Mouse (Mus musculus) G1E (cell line): ENCODE measurements around the gene Fut1. TPM values are rescaled to one million over a fixed set of nuclear protein-coding genes. Genes with fewer than 3 reads are reported as not detected.

ENCODE experiments used
- ATAC-seq: 2 replicates; pipeline ENCODE4 v1.8.0; 2016; ENCODE audit warnings: mild to moderate bottlenecking; ENCODE audit not compliant: insufficient number of reproducible peaks, poor library complexity, low FRiP score, severe bottlenecking; ENCODE audit errors: extremely low read depth
- DNase-seq: peaks from one replicate; pipeline ENCODE4 v3.0.0; 2012; ENCODE audit warnings: low spot score
- H3K27me3 ChIP-seq: 2 replicates; pipeline ENCODE4 v1.6.1; 2012; ENCODE audit warnings: mild to moderate bottlenecking, low read length, inconsistent platforms; ENCODE audit not compliant: insufficient read depth
- H3K36me3 ChIP-seq: replicated peaks from 2 replicates; pipeline ENCODE3; 2012; ENCODE audit warnings: mild to moderate bottlenecking, inconsistent platforms
- H3K4me1 ChIP-seq: 2 replicates; pipeline ENCODE4 v1.6.1; 2012; ENCODE audit warnings: low read depth, low read length, inconsistent platforms, mixed read lengths; ENCODE audit not compliant: insufficient read depth
- H3K4me3 ChIP-seq: 2 replicates; pipeline ENCODE4 v1.5.1; 2012; ENCODE audit warnings: low read depth, mild to moderate bottlenecking, inconsistent platforms, low read length, moderate library complexity, mixed read lengths
- H3K9me3 ChIP-seq: replicated peaks from 2 replicates; pipeline ENCODE4 v1.6.1; 2012; ENCODE audit warnings: inconsistent platforms
- CTCF ChIP-seq: IDR thresholded peaks from 2 replicates; pipeline ENCODE4 v1.5.1; 2012; ENCODE audit warnings: low read depth, low read length, inconsistent platforms, mixed read lengths
- GATA1 ChIP-seq: IDR thresholded peaks from 2 replicates; pipeline ENCODE4 v1.6.1; 2012; ENCODE audit warnings: borderline replicate concordance, low read length, inconsistent platforms, mixed read lengths
- GATA2 ChIP-seq: IDR thresholded peaks from 2 replicates; pipeline ENCODE4 v1.6.1; 2012; ENCODE audit warnings: low read depth, low read length, inconsistent platforms, borderline replicate concordance
- POLR2AphosphoS5 ChIP-seq: IDR thresholded peaks from 2 replicates; pipeline ENCODE4 v1.6.1; 2012; ENCODE audit warnings: low read depth, low read length, inconsistent platforms; ENCODE audit not compliant: insufficient replicate concordance
- TAL1 ChIP-seq: conservative IDR thresholded peaks from 2 replicates; pipeline ENCODE4 v1.6.1; 2012; ENCODE audit warnings: low read depth, low read length, inconsistent platforms, mixed read lengths
- polyA plus RNA-seq: library from polyadenylated mRNA; stranded (reverse); fragments of >175 nt; gene quantifications from 2 replicates; pipeline ENCODE4 v1.2.3, GENCODE M21; 2012
- total RNA-seq, 2 experiments: library from RNA; stranded (forward) in 1 of 2; stranded (reverse) in 1 of 2; fragments of 200-1000 nt in 1 of 2; fragments of >200 nt in 1 of 2; fragmentation: Nextera tagmentation in 1 of 2; gene quantifications; 2 replicates each; pipeline ENCODE4 v1.2.3; 2014 to 2017

Fut1 gene
- total and polyA plus RNA-seq, 3 experiments, result 0.16 TPM; not detected in 2

DNA sequence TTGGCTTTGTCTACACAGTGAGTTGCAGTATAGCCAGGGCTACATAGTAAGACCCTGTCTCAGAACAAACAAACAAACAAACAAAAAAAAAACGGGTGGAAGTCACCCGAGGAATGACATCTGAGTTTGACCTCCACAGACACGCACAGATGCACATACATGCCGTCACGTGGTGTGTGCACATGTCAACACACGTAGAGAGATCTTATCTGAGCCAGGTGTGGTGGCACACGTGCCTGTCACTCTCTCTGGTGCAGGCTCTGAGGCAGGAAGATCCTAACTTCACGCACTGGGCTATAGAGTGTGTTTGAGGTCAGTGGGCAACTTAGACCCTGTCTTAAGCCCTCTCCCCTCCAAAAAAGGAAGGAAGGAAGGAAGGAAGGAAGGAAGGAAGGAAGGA is 43.1 kb upstream of the Fut1 start:
- Histone ChIP-seq H3K4me1 (peaks cover 59% of the 10 kb centered on the region), H3K9me3 (no peaks in the 10 kb centered on the region), H3K27me3 (no peaks in the 10 kb centered on the region), H3K36me3 (peaks cover 61% of the 10 kb centered on the region), H3K4me3 (no peak overlapping the region)
- no peak for ATAC-seq
- TF ChIP-seq TAL1 (no peak), CTCF (no peak), GATA1 (no peak), POLR2AphosphoS5 (no peak), GATA2 (no peak)
- DNase-seq, result no peak

DNA sequence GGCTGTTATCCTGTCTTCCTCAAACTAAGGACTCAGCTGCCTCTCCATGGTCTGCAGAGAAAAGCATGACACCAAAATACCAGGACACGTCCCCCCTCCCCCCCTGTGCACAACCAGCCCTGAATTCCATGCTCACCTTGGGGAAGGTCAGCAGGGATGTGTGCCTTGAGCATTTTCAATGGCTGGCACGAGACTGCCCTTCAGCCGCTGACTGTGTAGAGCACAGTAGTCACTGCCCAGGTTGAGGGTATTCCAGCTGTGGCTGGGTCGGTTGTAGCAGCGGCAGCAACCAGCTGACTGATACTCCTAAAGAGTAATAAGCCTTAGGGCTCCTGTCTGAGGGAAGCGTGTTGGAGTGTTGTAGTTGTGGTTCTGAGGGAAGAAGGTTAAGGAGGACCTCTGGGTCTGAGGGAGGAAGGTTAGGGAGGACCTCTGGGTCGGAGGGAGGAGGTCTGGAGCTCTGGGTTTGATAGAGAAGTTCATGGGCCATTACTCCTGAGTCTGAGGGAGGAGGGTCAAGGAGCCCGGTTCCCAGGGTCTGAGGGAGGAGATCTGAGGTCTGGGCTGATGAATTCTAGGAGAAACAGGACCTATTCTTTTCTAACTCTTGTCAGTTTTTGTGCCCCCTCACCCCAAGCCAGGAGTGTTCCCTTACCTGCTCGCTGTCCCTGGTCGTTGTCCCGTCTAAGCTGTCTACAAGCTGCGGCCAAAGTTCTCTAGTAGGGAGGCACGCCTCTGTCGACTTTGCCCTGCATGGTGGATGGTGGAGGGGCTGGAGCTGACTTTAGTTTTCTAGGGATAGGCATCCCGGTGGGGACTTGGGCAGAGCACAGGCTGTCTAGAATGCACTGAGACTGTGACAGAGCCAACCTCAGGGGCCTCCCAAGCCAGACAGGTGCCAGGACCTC is 42.4 kb upstream of the Fut1 start:
- no peaks in the 10 kb centered on the region for H3K27me3 ChIP-seq
- TF ChIP-seq POLR2AphosphoS5 (no peak), CTCF (no peak), GATA2 (no peak), TAL1 (no peak), GATA1 (no peak)
- DNase-seq (no peak), ATAC-seq (no peak)
- 0 out of 2 replicates have a peak overlapping the region, but pooled peaks have one; percentile 11 for H3K4me3 ChIP-seq
- H3K36me3 ChIP-seq, result peaks cover 64% of the 10 kb centered on the region
- H3K9me3 ChIP-seq, result no peaks in the 10 kb centered on the region
- peaks cover 51% of the 10 kb centered on the region for H3K4me1 ChIP-seq

DNA sequence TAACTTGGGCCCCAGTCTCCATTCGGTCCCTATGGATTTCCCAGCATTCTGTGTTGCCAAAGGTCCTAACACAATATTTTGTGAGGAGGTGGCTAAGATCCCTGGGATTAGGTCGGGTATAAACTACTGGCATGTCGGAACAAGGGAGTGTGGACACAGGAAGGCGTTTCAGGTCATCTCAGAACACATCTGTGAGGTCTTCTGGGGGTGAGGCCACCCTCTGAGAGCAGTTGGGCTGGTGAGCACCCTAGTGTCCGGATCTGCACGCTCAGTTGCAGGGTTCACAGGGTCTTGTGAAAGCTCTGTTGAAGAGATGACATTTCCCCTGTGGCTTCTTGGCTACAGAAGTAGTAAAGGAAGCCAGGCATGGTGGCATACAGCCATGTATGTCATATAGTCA is 31.2 kb upstream of the Fut1 start:
- ATAC-seq (no peak), DNase-seq (no peak)
- Histone ChIP-seq H3K36me3 (peaks cover 93% of the 10 kb centered on the region), H3K4me1 (peaks cover 12% of the 10 kb centered on the region), H3K9me3 (no peaks in the 10 kb centered on the region), H3K4me3 (no peak overlapping the region), H3K27me3 (no peaks in the 10 kb centered on the region)
- TF ChIP-seq GATA1 (no peak), CTCF (no peak), GATA2 (no peak), POLR2AphosphoS5 (no peak), TAL1 (no peak)

DNA sequence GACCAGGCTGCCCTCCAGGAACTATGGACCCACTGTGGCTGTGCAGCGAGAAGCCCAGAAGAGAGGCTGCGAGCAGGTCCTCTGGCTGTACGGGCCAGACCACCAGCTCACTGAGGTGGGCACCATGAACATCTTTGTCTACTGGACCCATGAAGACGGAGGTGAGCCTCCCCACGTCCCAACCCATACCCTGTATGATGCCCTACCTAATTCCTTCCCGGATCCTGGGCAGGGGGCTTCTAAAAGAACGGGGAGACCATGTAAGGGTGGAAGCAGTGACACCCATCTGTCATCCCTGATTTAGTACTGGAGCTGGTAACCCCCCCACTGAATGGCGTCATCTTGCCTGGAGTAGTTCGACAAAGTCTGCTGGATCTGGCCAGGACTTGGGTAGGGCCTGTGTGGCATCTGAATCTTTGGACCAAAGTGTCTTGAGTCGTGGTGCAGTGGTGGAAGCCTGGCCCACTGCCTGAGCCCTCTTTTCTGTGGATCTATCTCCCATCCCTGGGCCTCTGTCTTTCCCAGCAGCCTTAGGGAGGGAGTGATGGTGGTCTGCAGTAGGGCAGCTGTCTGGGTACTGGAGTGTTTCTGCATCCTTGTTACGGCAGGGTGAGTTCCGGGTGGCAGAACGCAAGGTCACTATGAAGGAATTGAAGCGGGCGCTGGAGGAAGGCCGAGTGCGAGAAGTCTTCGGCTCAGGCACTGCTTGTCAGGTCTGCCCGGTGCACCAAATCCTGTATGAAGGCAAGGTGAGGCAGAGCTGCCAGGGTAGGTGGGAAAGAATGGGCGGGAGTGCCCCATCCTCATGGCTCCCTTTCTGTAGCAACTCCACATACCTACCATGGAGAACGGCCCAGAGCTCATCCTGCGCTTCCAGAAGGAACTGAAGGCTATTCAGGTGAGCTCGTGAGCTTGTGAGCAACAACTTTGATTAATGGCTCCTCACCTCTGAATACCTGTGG is 29.2 kb upstream of the Fut1 start:
- H3K4me3 ChIP-seq, result no peak overlapping the region
- H3K27me3 ChIP-seq, result no peaks in the 10 kb centered on the region
- no peak for TF ChIP-seq TAL1
- no peak for TF ChIP-seq GATA2
- TF ChIP-seq GATA1, result no peak
- TF ChIP-seq CTCF, result no peak
- TF ChIP-seq POLR2AphosphoS5, result no peak
- ATAC-seq (no peak), DNase-seq (no peak)
- H3K36me3 ChIP-seq, result peaks cover 76% of the 10 kb centered on the region
- H3K9me3 ChIP-seq, result no peaks in the 10 kb centered on the region
- peaks cover 21% of the 10 kb centered on the region for H3K4me1 ChIP-seq

DNA sequence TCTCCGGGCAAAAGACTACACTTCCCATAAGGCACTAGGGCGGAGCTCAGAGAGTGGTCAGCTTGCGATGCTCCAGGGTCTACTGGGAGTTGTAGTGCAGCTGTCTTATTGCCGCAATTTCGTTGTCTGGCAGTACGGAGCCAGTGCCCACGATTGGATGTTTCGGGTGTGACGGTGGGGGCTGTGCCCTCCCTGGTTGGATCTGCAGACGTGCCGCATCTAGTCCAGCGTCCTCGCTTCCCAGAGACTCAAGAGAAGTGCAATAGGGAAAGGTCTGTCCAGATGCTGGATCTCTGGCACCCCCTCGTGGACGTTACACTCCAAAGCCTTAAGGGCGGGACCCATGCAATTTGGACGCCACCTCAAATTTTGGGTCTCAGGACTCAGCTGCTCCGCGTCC is 27.9 kb upstream of the Fut1 start:
- no peaks in the 10 kb centered on the region for H3K9me3 ChIP-seq
- ATAC-seq (peak; percentile 37; the same call in 1 of the 2 replicates), DNase-seq (peak; percentile 65)
- H3K27me3 ChIP-seq, result no peaks in the 10 kb centered on the region
- TF ChIP-seq TAL1, result no peak
- no peak for TF ChIP-seq GATA1
- TF ChIP-seq GATA2, result no peak
- TF ChIP-seq CTCF, result peak; percentile 59
- peaks cover 67% of the 10 kb centered on the region for H3K36me3 ChIP-seq
- peaks cover 24% of the 10 kb centered on the region for H3K4me1 ChIP-seq
- peak overlapping the region; percentile 46; the same call in 1 of the 2 replicates for H3K4me3 ChIP-seq

DNA sequence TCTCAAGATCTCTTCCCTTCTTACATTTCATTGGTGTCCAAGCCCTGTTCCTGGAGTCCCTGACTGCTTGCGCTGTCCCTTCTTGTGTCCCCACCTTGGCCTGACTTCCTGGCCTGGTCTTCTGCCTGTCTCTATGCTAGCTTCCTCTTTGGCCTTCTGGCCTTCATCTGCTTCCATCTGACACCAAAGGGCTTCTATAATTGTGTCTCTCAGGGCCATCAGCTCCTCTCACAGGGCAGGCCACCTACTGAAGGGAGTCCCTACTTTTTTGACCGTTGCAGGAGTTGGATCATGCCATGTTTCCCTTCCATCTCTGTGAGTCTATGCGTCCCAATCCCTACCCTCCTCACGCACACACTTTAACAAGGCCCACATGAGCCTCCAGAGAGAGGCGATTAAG is 27.2 kb upstream of the Fut1 start:
- Histone ChIP-seq H3K9me3 (no peaks in the 10 kb centered on the region), H3K36me3 (peaks cover 59% of the 10 kb centered on the region), H3K4me3 (no peak overlapping the region), H3K4me1 (peaks cover 27% of the 10 kb centered on the region), H3K27me3 (no peaks in the 10 kb centered on the region)
- no peak for TF ChIP-seq TAL1
- TF ChIP-seq CTCF, result no peak
- ATAC-seq (no peak), DNase-seq (no peak)
